16 mouse cellular contexts compared by ENCODE assay signal in genomic region chr11:118583573-118583972, GRCm38 (mm10).
DNase-seq lines count a peak whose midpoint lies in the region.
"Had no signal": no experiment of that assay in that cellular context is flagged by ENCODE, and none has a peak within 500 bp of the region (broad histone marks: within the 10 kb centered on the region; RNA-seq: fewer than 3 reads in every experiment).

No protein-coding gene starts in this region.

- peak; percentile 44 to 54 for DNase-seq in cerebellum, adult 18-20 months
- DNase-seq in cerebellum, adult 11 months = no peak
- DNase-seq in cerebellum, postnatal 10 days = peak; percentile 62 to 70
- no peak for DNase-seq in cerebellum, adult 11-12 months
- DNase-seq in cerebellum, postnatal 25 days = peak; percentile 48 to 55
- no peak for DNase-seq in cerebellum, postnatal 36 days
- peak; percentile 60 for DNase-seq in brain, adult 2 months (ENCODE audit: low read depth, low spot score)
- DNase-seq in right cerebral cortex, adult 2 months (ENCODE audit: low spot score in 2 of 2) = no peak
- DNase-seq: adrenal gland, adult 2 months; adrenal gland, adult 8-10 months; adrenal gland, postnatal 10 days; adrenal gland, postnatal 14 days; adrenal gland, postnatal 25 days; adrenal gland, postnatal 36 days; B cell, adult 2 months; cerebellum, adult 8-10 months had no signal

Comparison
In these comparisons a context has a peak if more than half of its experiments do, and no peak if none do; other contexts are left out.
1. DNase-seq: peak in cerebellum, adult 18-20 months (2 of 2), cerebellum, postnatal 10 days (2 of 2), cerebellum, postnatal 25 days (2 of 2) and brain, adult 2 months (single experiment); none in cerebellum, adult 11 months (single experiment), cerebellum, adult 11-12 months (single experiment), cerebellum, postnatal 36 days (0 of 2) and right cerebral cortex, adult 2 months (0 of 2).